Mouse (Mus musculus) lung, postnatal 0 days (tissue): ENCODE measurements at regions not wholly inside any gene's neighbourhood (a gene's known extent, or its start where the extent isn't known, plus 50 kb on each side); places are given as distances from the start of the nearest gene placed in this dataset.

ENCODE experiments used
- ATAC-seq: fragments of 200-750 bp; cut with Nextera tagmentation; 2 replicates; pipeline ENCODE4 v1.8.0; 2017; ENCODE audit warnings: moderate library complexity
- DNase-seq: peaks from one replicate; pipeline ENCODE4 v3.0.0-alpha.2; 2016; ENCODE audit warnings: low spot score
- H3K27ac ChIP-seq: fragments of 300-500 bp; sonication (generic); 2 replicates; pipeline ENCODE4 v1.5.1; 2014; ENCODE audit warnings: antibody characterized with exemption, mild to moderate bottlenecking, low read length, mixed read lengths
- H3K27me3 ChIP-seq: fragments of 300-500 bp; sonication (generic); replicated peaks from 2 replicates; pipeline ENCODE4 v1.6.1; 2014; ENCODE audit warnings: low read length, mixed read lengths; ENCODE audit not compliant: insufficient read depth
- H3K36me3 ChIP-seq: fragments of 300-500 bp; sonication (generic); 2 replicates; pipeline ENCODE4 v1.6.1; 2014; ENCODE audit warnings: low read length, mixed read lengths; ENCODE audit not compliant: insufficient read depth
- H3K4me1 ChIP-seq: fragments of 300-500 bp; sonication (generic); 2 replicates; pipeline ENCODE4 v1.6.1; 2014; ENCODE audit warnings: antibody characterized with exemption, low read depth, low read length, mixed read lengths; ENCODE audit not compliant: insufficient read depth
- H3K4me2 ChIP-seq: fragments of 300-500 bp; sonication (generic); replicated peaks from 2 replicates; pipeline ENCODE4 v1.6.1; 2014; ENCODE audit warnings: low read depth, mild to moderate bottlenecking, low read length, moderate library complexity, mixed read lengths
- H3K4me3 ChIP-seq: fragments of 300-500 bp; sonication (generic); 2 replicates; pipeline ENCODE4 v1.5.1; 2014; ENCODE audit warnings: low read depth, low read length
- H3K9ac ChIP-seq: fragments of 300-500 bp; sonication (generic); replicated peaks from 2 replicates; pipeline ENCODE4 v1.6.1; 2014; ENCODE audit warnings: low read depth, mild to moderate bottlenecking
- H3K9me3 ChIP-seq: fragments of 300-500 bp; sonication (generic); 2 replicates; pipeline ENCODE4 v1.6.1; 2016; ENCODE audit warnings: low read length, mixed read lengths
- CTCF ChIP-seq: IDR thresholded peaks from 2 replicates; pipeline ENCODE4 v1.5.1; 2016; ENCODE audit warnings: antibody characterized with exemption, mild to moderate bottlenecking
- EP300 ChIP-seq: IDR thresholded peaks from 2 replicates; pipeline ENCODE4 v1.6.1; 2016; ENCODE audit warnings: antibody characterized with exemption, mild to moderate bottlenecking, control low read depth
- WGBS: fragments of 180-500 bp; shearing (Covaris S2); extraction: QIAGEN DNeasy Blood & Tissue Kit; methylation state at CpG from one replicate; pipeline ENCODE4 v1.1.7; 2014; 5-methylcytosine and 5-hydroxymethylcytosine counted together

GRCm38 (mm10) chr10:17175385-17175784 is 547.6 kb upstream of the Cited2 start:
- 32% methylated on average over 3 of the region's 3 CpGs for WGBS
- H3K9me3 ChIP-seq = no peaks in the 10 kb centered on the region
- no peaks in the 10 kb centered on the region for H3K4me1 ChIP-seq
- no peak overlapping the region for H3K9ac ChIP-seq
- H3K4me3 ChIP-seq = no peak overlapping the region
- no peak overlapping the region for H3K27ac ChIP-seq
- H3K36me3 ChIP-seq = no peaks in the 10 kb centered on the region
- H3K27me3 ChIP-seq = no peaks in the 10 kb centered on the region
- ATAC-seq (peak; percentile 78), DNase-seq (peak; percentile 85)
- TF ChIP-seq CTCF (no peak), EP300 (peak; percentile 62)
- H3K4me2 ChIP-seq = no peak overlapping the region

DNA sequence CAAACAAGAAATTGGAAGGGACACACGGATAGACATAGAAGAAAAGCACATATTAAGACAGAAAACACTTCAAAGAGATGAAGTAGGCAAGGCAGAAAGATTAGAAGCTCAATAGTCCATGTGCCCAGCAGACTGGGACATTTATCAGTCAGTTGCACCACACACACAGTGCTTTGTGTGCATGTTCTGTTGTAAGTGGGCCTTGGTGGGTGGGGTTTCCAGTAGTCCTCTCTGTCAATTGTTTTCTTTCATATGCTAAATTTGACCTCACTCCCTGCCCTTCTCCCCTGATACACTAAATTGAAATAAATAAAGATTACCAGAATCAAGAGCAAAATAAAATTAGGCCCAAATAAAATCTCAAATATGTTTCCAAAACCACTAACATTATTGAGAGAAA is 546.0 kb upstream of the Cited2 start:
- Histone ChIP-seq H3K4me3 (no peak overlapping the region), H3K9me3 (no peaks in the 10 kb centered on the region), H3K36me3 (no peaks in the 10 kb centered on the region), H3K4me1 (no peaks in the 10 kb centered on the region), H3K4me2 (no peak overlapping the region), H3K9ac (no peak overlapping the region), H3K27ac (no peak overlapping the region), H3K27me3 (no peaks in the 10 kb centered on the region)
- TF ChIP-seq EP300 (no peak), CTCF (no peak)
- DNase-seq (no peak), ATAC-seq (no peak)
- WGBS = 73% methylated on average over 1 of the region's 1 CpGs

DNA sequence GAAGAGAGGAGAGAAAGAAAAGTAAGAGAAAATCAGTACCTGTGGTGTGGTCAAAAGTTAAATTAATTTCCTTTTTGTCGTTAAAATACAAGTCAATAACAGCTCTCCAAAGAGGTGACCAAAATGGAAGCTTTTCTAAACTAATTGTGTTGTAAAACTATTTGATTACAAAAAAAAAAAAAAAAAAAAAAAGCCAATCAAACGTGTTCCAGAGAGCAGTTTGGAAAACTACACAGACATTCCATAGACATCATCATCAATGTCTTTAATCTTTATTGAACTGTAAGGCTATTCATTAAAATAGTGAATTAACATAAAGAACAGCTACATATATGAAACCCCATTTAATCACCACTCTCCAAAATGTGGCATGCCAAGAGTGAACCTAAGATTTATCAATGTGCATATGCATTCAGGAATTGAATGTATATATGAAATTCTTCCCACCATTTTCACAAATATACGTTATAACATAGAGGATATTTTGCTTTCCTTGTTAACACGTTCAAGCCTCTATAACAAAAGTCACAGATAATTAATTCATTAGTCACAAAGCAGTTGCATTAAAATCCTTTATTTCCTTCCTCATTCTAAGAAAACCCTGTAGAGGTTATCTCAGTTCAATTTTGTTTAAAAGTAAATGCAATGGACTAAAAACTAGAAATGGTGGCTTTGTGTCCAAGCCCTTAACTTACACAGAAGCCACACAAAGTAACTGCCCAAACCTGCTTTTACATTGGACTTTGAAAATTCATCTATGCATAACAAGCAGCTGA is 545.3 kb upstream of the Cited2 start:
- no peak for TF ChIP-seq EP300
- TF ChIP-seq CTCF = no peak
- 79% methylated on average over 4 of the region's 4 CpGs for WGBS
- Histone ChIP-seq H3K27ac (no peak overlapping the region), H3K9me3 (no peaks in the 10 kb centered on the region), H3K36me3 (no peaks in the 10 kb centered on the region), H3K4me2 (no peak overlapping the region), H3K4me3 (no peak overlapping the region), H3K27me3 (no peaks in the 10 kb centered on the region), H3K4me1 (no peaks in the 10 kb centered on the region), H3K9ac (no peak overlapping the region)
- no peak for ATAC-seq
- no peak for DNase-seq

GRCm38 (mm10) chr10:17178627-17179026 is 544.4 kb upstream of the Cited2 start:
- no peaks in the 10 kb centered on the region for H3K36me3 ChIP-seq
- TF ChIP-seq CTCF (no peak), EP300 (no peak)
- no peak overlapping the region for H3K9ac ChIP-seq
- ATAC-seq = no peak
- no peaks in the 10 kb centered on the region for H3K4me1 ChIP-seq
- H3K4me2 ChIP-seq = no peak overlapping the region
- no peak overlapping the region for H3K4me3 ChIP-seq
- no peak overlapping the region for H3K27ac ChIP-seq
- DNase-seq = no peak
- H3K27me3 ChIP-seq = no peaks in the 10 kb centered on the region
- H3K9me3 ChIP-seq = no peaks in the 10 kb centered on the region

GRCm38 (mm10) chr10:17184418-17184817 is 538.6 kb upstream of the Cited2 start:
- 19% methylated on average over 2 of the region's 2 CpGs for WGBS
- Histone ChIP-seq H3K9me3 (no peaks in the 10 kb centered on the region), H3K4me1 (no peaks in the 10 kb centered on the region; the same call in 1 of the 2 replicates), H3K4me3 (no peak overlapping the region), H3K4me2 (no peak overlapping the region), H3K27me3 (no peaks in the 10 kb centered on the region), H3K36me3 (no peaks in the 10 kb centered on the region), H3K27ac (no peak overlapping the region), H3K9ac (no peak overlapping the region)
- TF ChIP-seq EP300 (no peak), CTCF (no peak)
- no peak for DNase-seq
- ATAC-seq = no peak

- no peak overlapping the region for H3K27ac ChIP-seq
- ATAC-seq = no peak
- no peaks in the 10 kb centered on the region for H3K9me3 ChIP-seq
- no peak overlapping the region for H3K4me3 ChIP-seq
- H3K9ac ChIP-seq = no peak overlapping the region
- 52% methylated on average over 12 of the region's 12 CpGs for WGBS
- H3K4me2 ChIP-seq = no peak overlapping the region
- H3K27me3 ChIP-seq = no peaks in the 10 kb centered on the region
- no peaks in the 10 kb centered on the region for H3K4me1 ChIP-seq
- TF ChIP-seq CTCF (no peak), EP300 (no peak)
- H3K36me3 ChIP-seq = no peaks in the 10 kb centered on the region
- no peak for DNase-seq
Observed at GRCm38 (mm10) chr10:17196205-17196604, 526.8 kb upstream of the Cited2 start.

- no peaks in the 10 kb centered on the region for H3K4me1 ChIP-seq
- H3K36me3 ChIP-seq = no peaks in the 10 kb centered on the region
- H3K4me3 ChIP-seq = no peak overlapping the region
- TF ChIP-seq EP300 (no peak), CTCF (no peak)
- H3K9me3 ChIP-seq = no peaks in the 10 kb centered on the region
- DNase-seq = no peak
- WGBS = 7% methylated on average over 1 of the region's 1 CpGs
- no peak overlapping the region for H3K4me2 ChIP-seq
- no peaks in the 10 kb centered on the region for H3K27me3 ChIP-seq
- no peak for ATAC-seq
- H3K27ac ChIP-seq = no peak overlapping the region
- no peak overlapping the region for H3K9ac ChIP-seq
Observed at GRCm38 (mm10) chr10:17196636-17197035, 526.4 kb upstream of the Cited2 start.
